Mouse (Mus musculus) brain, adult 2 months (tissue): ENCODE measurements around the gene Rdh5.
A peak's percentile ranks its signal among the peaks of the same experiment; 100 is the strongest.

Source experiments
- DNase-seq: peaks from one replicate; pipeline ENCODE4 v3.0.0; 2011; ENCODE audit warnings: low read depth, low spot score

The Rdh5 gene

DNA sequence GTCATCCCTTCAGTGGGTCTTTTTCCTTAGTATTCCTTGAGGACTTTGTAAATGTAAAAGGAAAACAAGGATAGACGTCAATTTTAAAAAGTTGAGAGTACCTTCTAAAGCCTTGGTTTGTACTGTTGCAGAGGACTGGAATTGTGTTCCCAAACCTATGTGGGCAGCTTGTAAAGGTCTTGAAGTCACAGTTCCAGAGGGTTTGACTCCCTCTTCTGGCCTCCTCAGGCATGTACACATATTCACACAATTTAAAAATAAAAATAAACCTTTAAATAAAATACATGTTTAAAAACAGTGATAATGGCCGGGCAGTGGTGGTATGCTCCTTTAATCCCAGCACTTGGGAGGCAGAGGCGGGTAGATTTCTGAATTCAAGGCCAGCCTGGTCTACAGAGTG lies 56.6 kb downstream of the Rdh5 start:
- DNase-seq = peak; percentile 35
